Mouse (Mus musculus): ENCODE data around the gene BC034090.
"Not testable (repeated sequence)": the region's sequence is repeated elsewhere in the genome, so short reads cannot be mapped to it uniquely, and the experiment has no call there.

Gene BC034090

DNA sequence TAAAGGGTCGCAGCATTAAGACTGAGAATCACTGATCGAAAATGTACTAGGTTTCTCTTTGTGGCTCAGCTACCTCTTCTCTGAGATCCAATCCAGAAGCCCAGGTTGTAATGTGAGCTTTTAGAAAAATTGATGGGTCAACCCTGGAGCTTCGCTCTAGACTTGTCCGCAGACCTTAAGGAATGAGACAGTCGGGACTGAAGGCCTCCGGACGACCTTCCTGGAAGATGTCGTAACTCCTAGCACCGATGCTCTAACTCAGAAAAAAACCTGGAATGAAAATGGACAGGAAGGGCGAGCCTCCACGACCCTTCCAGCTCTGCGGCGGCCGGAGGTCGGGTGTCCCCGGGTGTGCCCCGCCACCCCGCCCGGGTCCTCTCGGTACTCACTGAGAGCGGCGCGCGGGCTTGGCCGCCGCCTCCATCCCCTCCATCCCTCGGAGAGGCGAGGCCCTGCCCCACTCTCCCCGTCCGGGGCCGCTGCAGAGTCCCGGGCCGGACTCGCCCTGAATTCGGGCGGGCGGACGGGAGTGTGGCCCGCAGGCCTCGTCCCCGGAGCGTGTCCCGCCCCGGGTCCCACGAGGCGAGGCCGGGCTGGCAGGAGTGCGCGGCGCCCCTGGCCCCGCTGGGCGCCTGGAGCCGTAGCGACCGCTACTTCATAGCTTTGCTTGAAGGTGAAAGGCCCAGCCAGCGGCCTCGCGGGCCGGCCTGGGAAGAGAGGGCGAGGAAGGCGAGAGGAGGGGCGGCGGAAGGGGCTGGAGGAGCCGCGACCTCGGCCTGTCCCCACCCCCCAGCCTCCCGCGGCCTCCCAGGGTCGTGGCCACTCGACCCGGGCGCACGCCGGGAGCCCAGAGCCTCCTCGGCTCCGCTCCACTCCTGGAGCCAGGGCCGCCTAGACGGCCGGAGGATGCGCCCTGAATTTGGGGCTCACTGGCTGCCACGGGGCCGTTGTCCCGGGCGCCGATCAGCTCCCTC is at the start of gene BC034090:
TSS of gene BC034090 (minus strand) at position 648 of the 974 bp plus-strand sequence.
- peak; percentile 48 for DNase-seq (ENCODE audit: low read depth, low spot score)

DNA sequence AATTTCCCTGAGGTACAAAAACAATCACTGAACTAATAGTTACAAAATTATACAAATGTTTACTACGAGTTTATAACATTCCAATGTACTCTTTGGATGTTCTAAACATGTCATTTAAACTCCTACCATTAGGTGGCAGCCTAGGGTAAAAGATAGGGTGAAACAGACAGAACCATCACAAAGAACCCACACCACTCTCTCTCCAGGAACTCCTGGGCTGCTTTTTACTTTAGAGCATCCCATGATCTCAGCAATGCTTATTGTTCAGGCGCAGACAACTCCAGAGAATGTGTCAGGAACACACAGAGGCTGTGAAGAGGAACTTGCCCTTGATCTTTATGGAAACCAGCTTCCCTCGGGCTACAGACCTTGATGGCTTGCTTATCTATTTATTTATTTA is 49.2 kb upstream of the BC034090 start:
- DNase-seq (ENCODE audit: low read depth, low spot score) = peak; percentile 80

DNA sequence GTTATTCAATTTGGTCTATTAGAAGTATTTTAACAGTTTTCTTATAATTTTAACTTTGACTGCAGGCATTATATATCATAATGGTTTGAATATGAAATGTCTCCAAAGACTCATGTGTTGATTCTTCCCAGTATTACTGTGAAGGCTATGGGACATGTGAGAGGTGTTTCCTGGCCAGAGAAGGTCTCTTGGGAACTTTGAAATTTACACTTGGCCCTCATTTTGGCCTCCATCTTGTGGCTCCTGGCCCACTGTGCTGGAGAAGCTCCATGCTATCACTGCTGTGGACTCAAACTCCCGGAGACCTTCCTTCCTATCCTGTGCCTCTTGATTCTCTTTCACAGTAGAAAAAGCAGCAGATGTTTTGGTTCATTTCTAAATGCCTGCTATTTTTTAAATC is 45.2 kb upstream of the BC034090 start:
- DNase-seq (ENCODE audit: low read depth, low spot score) = no peak

DNA sequence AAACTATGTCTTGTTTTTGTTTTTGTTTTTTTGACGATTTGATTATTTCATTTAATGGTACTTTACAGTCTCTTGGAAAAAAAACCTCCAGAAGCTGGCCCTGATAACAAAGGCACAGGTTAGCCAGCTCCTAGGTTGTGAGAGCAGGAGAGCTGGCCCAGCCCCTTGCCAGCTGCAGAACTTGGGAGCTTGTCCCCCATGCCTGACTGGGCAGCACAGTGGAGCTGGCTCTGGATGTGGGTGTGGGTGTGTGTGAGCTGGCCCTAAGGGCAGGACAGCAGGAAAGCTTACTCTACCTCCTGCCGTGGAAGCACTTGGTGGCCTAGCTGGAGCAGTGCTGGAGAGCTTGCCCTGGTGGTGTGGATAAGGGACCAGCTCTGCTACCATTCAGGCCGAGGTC is 43.8 kb upstream of the BC034090 start:
- DNase-seq (ENCODE audit: low read depth, low spot score) = no peak

DNA sequence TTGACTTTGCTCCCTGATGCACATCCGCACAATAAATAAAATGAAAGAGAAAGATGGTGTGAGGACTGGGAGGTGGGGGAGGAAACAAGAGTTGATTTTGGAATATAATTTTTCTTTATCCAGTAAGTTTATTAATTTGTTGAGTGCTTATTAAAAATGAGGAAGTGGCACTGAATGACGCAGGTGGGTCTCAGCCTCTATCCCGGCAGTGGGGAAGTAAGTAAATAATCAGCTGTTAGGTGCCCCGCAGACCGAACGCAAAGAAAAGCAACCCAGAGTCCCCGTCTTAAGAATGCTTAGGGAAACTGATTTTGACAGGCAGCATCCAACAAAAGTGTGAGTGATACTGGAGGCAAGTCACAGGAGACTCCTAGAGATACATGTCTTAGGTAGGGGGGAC is 39.6 kb upstream of the BC034090 start:
- no peak for DNase-seq (ENCODE audit: low read depth, low spot score)

DNA sequence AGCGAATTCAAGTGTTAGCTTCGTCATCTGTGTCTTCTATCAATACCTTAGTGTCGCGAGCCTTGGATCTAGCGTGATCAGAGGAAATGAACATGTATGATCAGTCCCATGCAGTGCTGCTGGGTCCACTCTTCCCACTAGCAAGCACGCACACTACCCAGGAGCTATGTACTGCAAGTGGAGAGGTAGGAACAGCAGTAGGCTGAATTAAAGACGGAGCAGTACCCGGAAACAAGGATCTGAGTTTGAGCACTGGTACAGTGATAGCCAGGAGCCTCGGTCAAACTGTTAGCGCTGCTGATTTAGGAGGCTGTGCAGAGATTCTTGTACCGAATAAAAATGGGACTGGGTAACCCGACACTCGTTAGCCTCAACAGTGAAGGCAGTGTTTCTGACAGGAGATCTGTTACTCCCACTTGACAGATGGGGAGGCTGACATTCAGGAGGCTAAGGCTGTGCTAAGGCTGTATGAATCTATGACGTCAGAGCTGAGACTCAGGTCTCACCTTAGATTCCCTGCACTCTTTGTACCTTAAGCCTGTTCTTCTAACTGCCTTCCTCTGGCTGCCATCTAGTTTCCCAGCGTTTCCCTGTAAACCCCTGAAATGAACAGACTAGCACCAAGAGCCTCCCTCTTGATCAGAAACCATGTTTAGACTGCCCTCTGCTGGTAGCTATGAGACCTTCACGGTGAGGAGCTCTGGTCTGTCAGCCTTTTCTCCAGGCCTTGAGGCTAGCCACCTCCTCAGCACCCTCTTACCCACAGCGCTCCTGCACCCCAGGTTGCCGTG is 37.0 kb upstream of the BC034090 start:
- DNase-seq (ENCODE audit: low read depth, low spot score) = peak; percentile 88

DNA sequence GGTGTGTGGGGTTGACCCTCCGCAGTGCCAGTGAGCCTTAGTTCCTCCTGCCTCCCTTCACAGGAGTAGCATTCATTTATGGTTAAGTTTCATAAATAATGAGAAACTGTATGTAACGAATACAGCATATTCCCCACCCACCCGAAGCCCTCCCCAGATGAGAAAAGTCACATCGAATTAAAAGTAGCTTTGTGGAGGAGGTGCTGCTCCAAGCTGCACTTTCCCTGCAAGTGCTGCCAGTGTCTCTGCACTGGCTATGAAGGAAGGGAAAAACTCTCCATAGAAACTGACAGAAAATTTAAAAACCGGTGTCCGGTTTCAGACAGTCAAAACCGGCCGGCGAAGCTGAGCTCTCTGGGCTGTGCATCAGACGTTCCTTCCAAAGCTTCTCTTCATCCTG is 36.1 kb upstream of the BC034090 start:
- no peak for DNase-seq (ENCODE audit: low read depth, low spot score)

DNA sequence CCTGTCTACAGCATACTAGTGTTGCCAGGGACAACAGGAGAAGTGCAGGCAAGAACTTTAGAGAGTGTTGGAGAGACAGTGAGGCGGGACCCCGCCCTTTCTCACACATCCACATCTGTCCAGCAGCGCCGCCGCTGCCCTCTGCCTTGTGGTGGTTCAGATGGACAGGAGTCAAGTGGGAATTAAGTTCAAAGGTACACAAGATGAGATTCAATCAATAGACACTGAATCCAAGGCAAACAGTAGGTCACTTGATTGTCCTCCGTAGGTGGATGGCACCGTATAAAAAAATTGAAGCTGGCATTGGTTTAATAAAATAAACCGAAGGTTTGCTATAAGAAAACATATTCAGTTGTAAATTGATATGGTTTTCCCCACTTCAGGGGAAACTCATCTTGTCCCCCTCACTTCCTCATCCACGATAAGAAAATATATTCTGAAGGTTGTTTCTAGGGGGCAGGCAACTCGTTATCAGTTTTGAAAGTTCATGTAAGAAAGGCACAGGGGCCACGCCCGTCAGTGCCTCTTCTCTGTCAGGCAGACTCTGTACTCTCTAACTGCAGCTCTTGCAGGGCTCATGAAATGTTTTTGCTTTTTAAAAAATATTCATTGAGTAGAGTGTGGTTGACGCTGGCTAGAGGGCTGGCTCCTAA is 32.3 kb upstream of the BC034090 start:
- no peak for DNase-seq (ENCODE audit: low read depth, low spot score)

DNA sequence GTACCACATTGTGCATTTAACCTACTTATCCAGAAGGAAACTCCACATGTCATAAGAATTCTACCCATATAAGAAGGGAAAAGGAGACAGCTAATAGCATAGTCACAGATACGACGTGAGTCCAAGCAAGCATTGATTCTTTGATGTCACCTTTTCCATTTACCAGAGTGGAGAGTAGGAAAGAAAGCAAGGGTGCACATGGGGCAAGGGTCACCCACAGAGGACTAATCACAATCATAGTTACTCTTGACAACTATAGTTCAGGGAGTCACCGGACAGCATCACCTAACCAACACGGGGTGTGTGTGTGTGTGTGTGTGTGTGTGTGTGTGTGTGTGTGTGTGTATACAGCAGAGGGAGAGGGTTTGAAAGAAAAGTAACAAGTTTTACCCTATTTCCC is 31.5 kb upstream of the BC034090 start:
- no peak for DNase-seq (ENCODE audit: low read depth, low spot score)

DNA sequence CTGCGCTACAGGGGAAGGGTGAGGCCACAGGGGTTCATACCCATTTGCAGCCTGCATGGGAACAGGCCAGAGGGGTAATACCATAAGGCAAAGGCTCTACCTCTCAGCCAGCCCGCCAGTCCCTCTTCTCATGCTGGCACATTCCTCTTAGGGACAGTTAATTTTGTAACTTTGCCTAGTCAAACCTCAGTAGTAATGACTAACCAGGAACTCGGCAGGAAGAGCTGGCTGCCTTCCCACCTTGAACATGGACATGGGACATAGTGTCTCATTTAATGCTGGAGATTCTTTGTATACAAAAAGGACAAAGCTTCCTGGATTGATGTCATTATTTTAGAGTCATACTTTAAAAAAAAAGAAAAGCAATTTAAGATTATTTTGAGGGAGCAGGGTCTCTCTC is 30.7 kb upstream of the BC034090 start:
- no peak for DNase-seq (ENCODE audit: low read depth, low spot score)

DNA sequence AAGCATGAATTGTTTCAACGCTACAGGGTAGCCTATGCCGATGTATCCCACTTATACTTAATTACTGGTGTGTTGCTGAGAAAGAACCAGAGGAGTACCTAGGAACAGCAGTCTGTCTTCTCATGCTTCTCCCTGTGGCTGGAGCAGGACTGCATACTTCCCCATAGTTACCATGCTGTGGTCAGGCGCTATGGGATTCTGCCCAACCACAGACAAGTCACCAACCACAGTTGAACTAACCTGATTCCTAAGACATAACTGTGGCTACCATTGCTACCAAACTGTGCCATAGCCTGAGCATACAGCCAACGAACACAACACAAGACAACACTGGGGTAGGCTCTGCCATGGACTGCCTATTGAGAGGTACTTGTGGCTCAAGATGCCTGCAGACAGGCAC is 28.7 kb upstream of the BC034090 start:
- no peak for DNase-seq (ENCODE audit: low read depth, low spot score)

DNA sequence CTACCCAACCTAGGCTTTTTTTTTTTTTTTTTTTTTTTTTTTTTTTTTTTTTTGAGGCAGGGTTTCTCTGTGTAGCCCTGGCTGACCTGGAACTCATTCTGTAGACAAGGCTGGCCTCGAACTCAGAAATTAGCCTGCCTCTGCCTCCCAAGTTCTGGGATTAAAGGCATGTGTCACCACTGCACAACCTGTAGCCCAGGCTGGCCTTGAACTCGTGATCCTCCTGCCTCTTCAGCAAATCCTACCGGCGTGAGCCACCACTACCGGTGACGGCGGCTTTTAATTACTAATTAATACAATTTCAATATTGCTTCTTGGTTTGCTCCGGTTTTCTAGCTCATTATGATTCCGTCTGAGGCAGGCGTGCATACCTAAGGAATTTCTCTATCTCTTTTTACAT is 18.3 kb upstream of the BC034090 start:
- not testable (repeated sequence) for DNase-seq (ENCODE audit: low read depth, low spot score)

DNA sequence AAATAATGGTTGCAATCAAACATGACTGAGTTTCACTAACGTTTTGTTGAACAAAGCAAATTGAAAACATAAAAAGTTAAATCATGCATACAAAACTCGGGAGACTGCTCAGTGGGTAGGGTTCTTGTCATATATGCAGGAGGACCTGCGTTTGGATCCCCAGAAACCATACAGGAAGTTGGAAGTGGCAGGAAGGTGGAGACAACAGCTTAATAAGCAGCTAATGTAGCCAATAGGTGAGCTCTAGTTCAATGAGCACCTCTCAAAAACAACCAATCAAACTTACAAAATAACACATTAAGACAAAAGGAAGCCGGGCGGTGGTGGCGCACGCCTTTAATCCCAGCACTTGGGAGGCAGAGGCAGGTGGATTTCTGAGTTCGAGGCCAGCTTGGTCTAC is 10.1 kb upstream of the BC034090 start:
- no peak for DNase-seq (ENCODE audit: low read depth, low spot score)

DNA sequence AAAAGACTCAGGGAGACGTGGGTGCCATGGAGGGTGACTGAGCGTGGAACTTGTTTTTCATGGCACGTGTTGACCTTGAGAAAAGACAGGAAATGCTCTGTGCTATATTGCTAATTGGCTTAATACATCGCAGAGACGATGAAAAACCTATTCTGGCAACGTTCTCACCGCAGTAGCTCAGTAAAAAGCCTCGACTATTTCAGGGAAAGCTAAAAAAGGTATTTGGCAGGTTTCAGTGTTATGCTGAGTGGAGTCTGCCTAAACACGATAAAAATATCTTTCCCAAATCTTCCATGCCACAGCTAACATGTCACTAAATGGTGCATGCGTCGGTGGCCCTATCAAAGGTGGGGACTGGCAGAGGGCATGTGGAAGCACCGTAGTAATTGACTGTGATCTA is 8.9 kb upstream of the BC034090 start:
- no peak for DNase-seq (ENCODE audit: low read depth, low spot score)

DNA sequence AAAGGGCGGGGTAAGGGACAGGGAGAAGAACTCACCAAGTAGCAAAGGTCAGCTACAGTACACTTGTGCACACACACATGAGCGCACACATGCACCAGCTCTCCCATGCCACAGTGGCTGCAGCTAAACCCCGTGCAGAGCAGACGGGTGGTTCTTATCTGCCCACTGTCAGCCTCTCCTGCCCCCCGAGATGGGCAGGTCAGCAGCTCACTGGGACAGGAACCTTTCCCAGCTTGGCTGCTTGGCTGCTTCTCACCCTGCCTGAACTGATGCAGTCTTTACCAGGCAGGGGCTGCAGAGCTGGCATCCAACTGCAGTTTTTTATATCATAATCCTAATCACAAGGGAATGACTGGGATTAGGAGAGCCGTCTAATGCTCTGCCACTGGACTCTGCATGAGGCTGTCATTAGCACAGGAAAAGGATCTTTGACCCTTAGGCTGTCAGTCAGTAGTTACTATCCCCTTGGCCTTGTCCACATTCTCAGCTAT is 8.4 kb upstream of the BC034090 start:
- no peak for DNase-seq (ENCODE audit: low read depth, low spot score)

DNA sequence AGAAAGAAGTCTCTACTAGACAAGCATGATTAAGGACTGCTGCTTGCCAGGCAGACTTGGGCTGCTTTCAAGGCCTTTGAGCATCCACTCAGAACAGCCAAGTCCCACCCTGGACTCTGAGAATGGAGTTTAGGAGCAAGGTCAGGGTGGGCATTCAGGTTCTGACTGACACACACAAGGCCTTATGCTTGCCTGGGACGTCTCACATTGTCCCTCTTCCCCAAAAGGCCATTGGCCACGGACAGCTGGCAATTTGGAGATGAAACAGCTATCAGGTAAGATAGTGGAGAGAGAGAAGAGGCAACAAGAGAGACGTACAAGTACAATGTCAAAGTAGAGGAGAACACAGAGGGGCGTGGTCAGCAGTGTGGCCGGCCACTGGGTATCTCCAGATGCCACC is 7.4 kb upstream of the BC034090 start:
- DNase-seq (ENCODE audit: low read depth, low spot score) = no peak

DNA sequence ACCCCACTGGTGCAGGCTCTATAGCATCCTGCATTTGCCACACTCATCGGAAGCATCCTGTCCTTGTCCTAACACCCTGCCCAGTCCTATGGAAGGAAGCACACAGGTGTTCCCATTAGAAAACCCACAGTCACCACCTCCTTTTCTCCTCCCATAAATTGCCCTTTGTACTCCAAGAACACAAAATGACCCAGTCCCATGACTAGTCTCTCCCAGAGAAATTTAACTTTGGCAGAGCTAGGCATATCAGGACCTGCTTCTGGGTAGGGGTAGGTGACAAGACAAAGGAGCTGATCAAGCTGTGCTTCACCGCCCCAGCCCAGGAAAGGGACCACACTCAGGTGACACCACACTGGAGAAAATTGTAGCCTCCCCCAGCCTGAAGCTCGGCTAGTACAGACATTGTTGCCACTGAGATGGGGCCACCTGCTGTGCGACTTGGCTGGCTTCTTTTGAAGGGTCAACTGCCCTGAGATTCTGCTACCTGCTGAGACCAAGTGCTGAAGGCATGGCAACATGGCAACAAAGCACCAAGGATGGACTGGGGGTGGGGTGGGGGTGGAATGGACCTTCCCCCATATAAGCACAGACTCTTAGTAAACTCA is 6.4 kb upstream of the BC034090 start:
- no peak for DNase-seq (ENCODE audit: low read depth, low spot score)

DNA sequence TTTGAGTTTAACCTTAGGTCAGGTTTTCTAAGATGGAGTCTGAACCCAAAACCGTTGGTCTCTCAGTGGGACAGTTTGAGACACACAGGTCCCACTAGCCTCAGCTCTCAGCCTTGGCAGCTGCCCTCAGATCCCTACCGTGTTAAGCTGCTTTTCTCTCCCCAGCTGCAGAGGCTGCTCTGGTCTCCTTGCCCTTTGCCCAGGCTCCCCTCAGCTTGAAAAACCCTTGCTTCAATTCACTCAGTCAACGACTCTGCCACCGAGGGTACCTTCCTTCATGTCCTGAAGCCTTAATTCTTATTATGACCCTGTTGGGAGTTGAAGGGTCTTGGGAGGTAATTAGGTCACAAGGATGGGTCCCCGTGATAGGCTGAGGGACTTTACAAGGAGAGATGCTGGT is 5.7 kb upstream of the BC034090 start:
- DNase-seq (ENCODE audit: low read depth, low spot score) = no peak

DNA sequence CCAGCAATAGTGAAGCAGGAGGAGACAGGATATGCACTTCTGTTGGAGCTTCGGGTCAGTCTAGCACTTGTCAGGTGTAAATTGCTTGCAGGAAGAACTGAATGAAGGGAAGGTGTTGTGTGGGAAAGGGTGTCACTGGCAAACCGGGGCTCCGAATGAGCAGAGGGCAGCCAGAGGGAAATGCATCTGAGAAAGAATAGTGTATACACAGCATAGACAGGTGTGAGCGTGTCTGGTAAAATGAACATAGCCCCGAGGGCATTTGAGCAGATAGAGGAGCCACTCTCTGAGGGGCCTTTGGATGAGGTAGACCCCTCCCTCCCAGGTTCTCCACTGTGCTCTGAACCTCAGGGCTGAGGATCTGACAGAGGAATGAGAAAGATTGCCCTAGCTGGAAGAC is 3.8 kb upstream of the BC034090 start:
- DNase-seq (ENCODE audit: low read depth, low spot score) = no peak

DNA sequence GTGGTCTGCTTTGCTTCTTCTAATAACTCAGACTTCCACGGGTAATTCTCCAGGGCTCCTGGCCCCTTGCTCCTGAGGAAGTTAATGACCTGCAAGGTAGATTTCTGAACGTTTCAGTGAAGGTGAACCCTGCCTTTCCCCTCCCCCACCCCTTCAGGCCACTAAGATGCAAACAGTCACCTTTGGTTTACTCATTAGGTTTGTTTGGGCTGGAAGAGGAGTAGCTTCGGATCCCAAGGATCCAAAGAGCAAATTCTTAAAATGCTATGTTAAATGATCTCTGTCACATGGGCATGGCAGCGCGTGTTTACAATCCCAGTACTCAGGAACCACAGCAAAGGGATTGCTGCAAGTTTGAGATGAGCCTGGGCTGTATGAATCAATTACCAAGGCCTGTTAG is 3.2 kb upstream of the BC034090 start:
- DNase-seq (ENCODE audit: low read depth, low spot score) = no peak

DNA sequence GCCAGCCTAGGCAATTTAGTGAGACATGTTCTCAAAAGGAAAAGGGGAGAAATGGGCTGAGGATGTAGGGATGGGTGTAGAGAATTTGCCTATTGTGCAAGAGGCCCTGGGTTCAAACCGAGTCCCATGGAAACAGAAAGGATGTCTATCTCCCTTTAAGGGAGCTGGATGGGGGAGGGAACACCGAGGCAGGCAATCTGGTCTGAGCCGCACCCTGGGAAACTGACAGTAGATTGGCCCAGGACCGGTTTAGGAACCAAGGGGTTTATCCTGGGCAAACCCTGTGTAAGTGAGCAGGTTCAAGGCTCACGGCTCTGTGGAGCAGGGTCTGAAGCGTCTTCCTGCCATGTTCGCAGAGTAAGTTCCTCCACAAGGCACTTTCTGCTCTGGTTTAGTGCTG is 1.3 kb upstream of the BC034090 start:
- no peak for DNase-seq (ENCODE audit: low read depth, low spot score)

DNA sequence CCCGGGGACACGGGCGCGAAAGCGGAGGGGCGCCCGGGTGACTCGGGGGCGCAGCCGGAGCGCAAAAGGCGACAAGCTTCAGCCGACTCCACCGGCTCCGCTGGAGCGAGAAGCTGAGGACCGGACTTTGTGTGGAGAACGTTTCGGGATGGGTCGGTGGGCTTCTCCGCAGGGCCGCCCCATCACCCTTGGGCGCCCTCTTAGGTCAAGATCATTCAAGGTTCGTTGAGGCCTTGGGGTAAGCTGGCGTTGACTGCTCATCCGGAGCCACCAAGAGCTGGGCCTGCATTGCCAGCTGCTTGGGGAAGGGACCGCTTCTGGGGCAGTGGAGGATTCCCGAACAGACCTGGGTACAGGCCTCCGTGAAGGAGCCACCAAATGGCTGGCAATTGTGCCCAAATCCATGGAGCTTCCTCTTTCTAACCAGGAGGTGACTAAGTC is 547 bp upstream of the BC034090 start:
- no peak for DNase-seq (ENCODE audit: low read depth, low spot score)

All from mesoderm, embryonic 11.5 days (tissue).